Mouse (Mus musculus) limb, embryonic 12.5 days (tissue): Measurements from ENCODE around the gene Pak2. TPM values are rescaled to one million over a fixed set of nuclear protein-coding genes. Genes with fewer than 3 reads are reported as not detected.

Source experiments
- ATAC-seq: fragments of 200-750 bp; cut with Nextera tagmentation; 2 replicates; pipeline ENCODE4 v1.8.0; 2017; ENCODE audit warnings: low read depth, moderate TSS enrichment; ENCODE audit not compliant: insufficient number of reproducible peaks, insufficient read depth, low FRiP score, low TSS enrichment
- H3K27ac ChIP-seq: fragments of 300-500 bp; sonication (generic); 2 replicates; pipeline ENCODE4 v1.5.1; 2016; ENCODE audit warnings: mild to moderate bottlenecking, moderate library complexity
- H3K27me3 ChIP-seq: fragments of 300-500 bp; sonication (generic); 2 replicates; pipeline ENCODE4 v1.6.1; 2016; ENCODE audit warnings: mild to moderate bottlenecking, moderate library complexity
- H3K36me3 ChIP-seq: fragments of 300-500 bp; sonication (generic); 2 replicates; pipeline ENCODE4 v1.6.1; 2016; ENCODE audit warnings: mild to moderate bottlenecking, moderate library complexity
- H3K4me1 ChIP-seq: fragments of 300-500 bp; sonication (generic); replicated peaks from 2 replicates; pipeline ENCODE4 v1.6.1; 2016
- H3K4me2 ChIP-seq: fragments of 300-500 bp; sonication (generic); 2 replicates; pipeline ENCODE4 v1.6.1; 2016; ENCODE audit warnings: mild to moderate bottlenecking, moderate library complexity
- H3K4me3 ChIP-seq: fragments of 300-500 bp; sonication (generic); replicated peaks from 2 replicates; pipeline ENCODE4 v1.5.1; 2016; ENCODE audit warnings: mild to moderate bottlenecking
- H3K9ac ChIP-seq: fragments of 300-500 bp; sonication (generic); replicated peaks from 2 replicates; pipeline ENCODE4 v1.6.1; 2016; ENCODE audit warnings: mild to moderate bottlenecking, moderate library complexity
- H3K9me3 ChIP-seq: fragments of 300-500 bp; sonication (generic); 2 replicates; pipeline ENCODE4 v1.6.1; 2016; ENCODE audit warnings: mild to moderate bottlenecking, moderate library complexity
- WGBS: fragments of 180-500 bp; shearing (Covaris S2); methylation state at CpG from one replicate; pipeline ENCODE4 v1.1.7; 2016; 5-methylcytosine and 5-hydroxymethylcytosine counted together
- polyA plus RNA-seq: library from polyadenylated mRNA; unstranded; fragments of >200 nt; fragmentation: Nextera tagmentation; extraction: Ambion mirVana; gene quantifications from 2 replicates; pipeline ENCODE4 v1.2.1, GENCODE M21; 2016

Pak2 gene
- polyA plus RNA-seq = 37.9 and 38.0 TPM in 2 replicates

GRCm38 (mm10) chr16:32078991-32079511 lies at the start of gene Pak2:
TSS of gene Pak2 (minus strand) at chr16:32079342.
- Histone ChIP-seq H3K27ac (peak within 1 kb of the TSS; percentile 96), H3K36me3 (peaks cover 14% of the 10 kb centered on the region), H3K4me3 (peak within 1 kb of the TSS; percentile 97), H3K4me2 (peak within 1 kb of the TSS; percentile 65), H3K4me1 (peaks cover 11% of the 10 kb centered on the region), H3K27me3 (no peaks in the 10 kb centered on the region), H3K9ac (peak within 1 kb of the TSS; percentile 98), H3K9me3 (no peaks in the 10 kb centered on the region)
- peak; percentile 95 for ATAC-seq
- 1% methylated on average over 59 of the region's 60 CpGs for WGBS

- no peak overlapping the region for H3K4me2 ChIP-seq
- H3K36me3 ChIP-seq = no peaks in the 10 kb centered on the region
- WGBS = 91% methylated on average over 4 of the region's 4 CpGs
- no peak overlapping the region for H3K4me3 ChIP-seq
- 0 out of 2 replicates have a peak overlapping the region, but pooled peaks have one; percentile 13 for H3K27ac ChIP-seq
- ATAC-seq = no peak
- no peaks in the 10 kb centered on the region for H3K4me1 ChIP-seq
- H3K9me3 ChIP-seq = no peaks in the 10 kb centered on the region
- H3K9ac ChIP-seq = no peak overlapping the region
- H3K27me3 ChIP-seq = no peaks in the 10 kb centered on the region
These were observed 47.9 kb upstream of the Pak2 start for GRCm38 (mm10) chr16:32127046-32127445.

- H3K27me3 ChIP-seq = no peaks in the 10 kb centered on the region
- H3K4me3 ChIP-seq = no peak overlapping the region
- H3K36me3 ChIP-seq = no peaks in the 10 kb centered on the region
- WGBS = 88% methylated on average over 3 of the region's 3 CpGs
- no peak overlapping the region for H3K27ac ChIP-seq
- no peaks in the 10 kb centered on the region for H3K4me1 ChIP-seq
- ATAC-seq = no peak
- H3K9me3 ChIP-seq = no peaks in the 10 kb centered on the region
- no peak overlapping the region for H3K4me2 ChIP-seq
- H3K9ac ChIP-seq = no peak overlapping the region
These were observed 46.2 kb upstream of the Pak2 start for GRCm38 (mm10) chr16:32125364-32125763.

GRCm38 (mm10) chr16:32124444-32125335 lies 45.5 kb upstream of the Pak2 start:
- no peak for ATAC-seq
- H3K9ac ChIP-seq = no peak overlapping the region
- H3K36me3 ChIP-seq = no peaks in the 10 kb centered on the region
- no peak overlapping the region for H3K4me2 ChIP-seq
- H3K4me3 ChIP-seq = no peak overlapping the region
- H3K27me3 ChIP-seq = no peaks in the 10 kb centered on the region
- H3K4me1 ChIP-seq = no peaks in the 10 kb centered on the region
- H3K27ac ChIP-seq = no peak overlapping the region
- WGBS = 73% methylated on average over 17 of the region's 17 CpGs
- H3K9me3 ChIP-seq = no peaks in the 10 kb centered on the region

- 89% methylated on average over 7 of the region's 7 CpGs for WGBS
- H3K36me3 ChIP-seq = no peaks in the 10 kb centered on the region
- H3K9ac ChIP-seq = no peak overlapping the region
- H3K4me3 ChIP-seq = no peak overlapping the region
- no peak overlapping the region for H3K27ac ChIP-seq
- ATAC-seq = no peak
- H3K9me3 ChIP-seq = no peaks in the 10 kb centered on the region
- no peaks in the 10 kb centered on the region for H3K4me1 ChIP-seq
- no peak overlapping the region for H3K4me2 ChIP-seq
- no peaks in the 10 kb centered on the region for H3K27me3 ChIP-seq
These were observed 44.9 kb upstream of the Pak2 start for GRCm38 (mm10) chr16:32124020-32124419.

- 74% methylated on average over 3 of the region's 3 CpGs for WGBS
- no peak overlapping the region for H3K9ac ChIP-seq
These were observed 41.3 kb upstream of the Pak2 start for GRCm38 (mm10) chr16:32120454-32120853.

GRCm38 (mm10) chr16:32116186-32116585 lies 37.0 kb upstream of the Pak2 start:
- Histone ChIP-seq H3K4me2 (no peak overlapping the region), H3K27ac (no peak overlapping the region), H3K9me3 (no peaks in the 10 kb centered on the region), H3K27me3 (no peaks in the 10 kb centered on the region), H3K36me3 (no peaks in the 10 kb centered on the region), H3K4me3 (no peak overlapping the region), H3K4me1 (no peaks in the 10 kb centered on the region), H3K9ac (no peak overlapping the region)
- ATAC-seq = no peak
- 50% methylated on average over 5 of the region's 5 CpGs for WGBS

More at GRCm38 (mm10) chr16:32120454-32120853, 41.3 kb upstream of the Pak2 start:
- H3K9me3 ChIP-seq = no peaks in the 10 kb centered on the region
- H3K36me3 ChIP-seq = no peaks in the 10 kb centered on the region
- no peaks in the 10 kb centered on the region for H3K4me1 ChIP-seq
- no peak for ATAC-seq
- no peaks in the 10 kb centered on the region for H3K27me3 ChIP-seq
- no peak overlapping the region for H3K4me2 ChIP-seq
- H3K27ac ChIP-seq = no peak overlapping the region
- H3K4me3 ChIP-seq = no peak overlapping the region

- WGBS = 58% methylated on average over 6 of the region's 6 CpGs
- no peak for ATAC-seq
- H3K4me2 ChIP-seq = no peak overlapping the region
These were observed 36.6 kb upstream of the Pak2 start for GRCm38 (mm10) chr16:32115781-32116180.

GRCm38 (mm10) chr16:32114968-32115695 lies 36.0 kb upstream of the Pak2 start:
- Histone ChIP-seq H3K27me3 (no peaks in the 10 kb centered on the region), H3K9me3 (no peaks in the 10 kb centered on the region), H3K4me1 (no peaks in the 10 kb centered on the region), H3K27ac (no peak overlapping the region), H3K36me3 (peaks cover 7% of the 10 kb centered on the region), H3K4me2 (peak overlapping the region; percentile 27), H3K4me3 (no peak overlapping the region), H3K9ac (no peak overlapping the region)
- 18% methylated on average over 15 of the region's 15 CpGs for WGBS
- no peak for ATAC-seq

More at GRCm38 (mm10) chr16:32115781-32116180, 36.6 kb upstream of the Pak2 start:
- Histone ChIP-seq H3K4me1 (no peaks in the 10 kb centered on the region), H3K9ac (no peak overlapping the region), H3K27me3 (no peaks in the 10 kb centered on the region), H3K9me3 (no peaks in the 10 kb centered on the region), H3K4me3 (no peak overlapping the region), H3K27ac (no peak overlapping the region), H3K36me3 (peaks cover under 1% of the 10 kb centered on the region)

- no peaks in the 10 kb centered on the region for H3K9me3 ChIP-seq
- H3K27ac ChIP-seq = no peak overlapping the region
- no peak for ATAC-seq
- peaks cover 13% of the 10 kb centered on the region for H3K36me3 ChIP-seq
- no peaks in the 10 kb centered on the region for H3K27me3 ChIP-seq
- H3K4me2 ChIP-seq = no peak overlapping the region
- no peaks in the 10 kb centered on the region for H3K4me1 ChIP-seq
- no peak overlapping the region for H3K9ac ChIP-seq
- no peak overlapping the region for H3K4me3 ChIP-seq
- 84% methylated on average over 10 of the region's 10 CpGs for WGBS
These were observed 35.3 kb upstream of the Pak2 start for GRCm38 (mm10) chr16:32114406-32114805.

GRCm38 (mm10) chr16:32113541-32114218 lies 34.5 kb upstream of the Pak2 start:
- Histone ChIP-seq H3K9me3 (no peaks in the 10 kb centered on the region), H3K4me2 (no peak overlapping the region), H3K36me3 (peaks cover 20% of the 10 kb centered on the region), H3K27me3 (no peaks in the 10 kb centered on the region), H3K27ac (no peak overlapping the region), H3K9ac (no peak overlapping the region), H3K4me3 (no peak overlapping the region), H3K4me1 (no peaks in the 10 kb centered on the region)
- no peak for ATAC-seq
- 69% methylated on average over 23 of the region's 23 CpGs for WGBS
